Mouse (Mus musculus) midbrain, embryonic 16.5 days (tissue): ENCODE data around the gene Nlrp3. TPM values are rescaled to one million over a fixed set of nuclear protein-coding genes. Genes with fewer than 3 reads are reported as not detected.
"Not testable (repeated sequence)": the region's sequence is repeated elsewhere in the genome, so short reads cannot be mapped to it uniquely, and the experiment has no call there.

Source experiments
- ATAC-seq: fragments of 200-750 bp; cut with Nextera tagmentation; 2 replicates; pipeline ENCODE4 v1.8.0; 2017; ENCODE audit warnings: moderate TSS enrichment
- H3K27ac ChIP-seq: fragments of 300-500 bp; sonication (generic); 2 replicates; pipeline ENCODE4 v1.5.1; 2014; ENCODE audit warnings: mild to moderate bottlenecking, low read length, mixed read lengths
- H3K27me3 ChIP-seq: fragments of 300-500 bp; sonication (generic); 2 replicates; pipeline ENCODE4 v1.6.1; 2014; ENCODE audit warnings: low read depth, low read length, mixed read lengths; ENCODE audit not compliant: control insufficient read depth, insufficient read depth
- H3K36me3 ChIP-seq: fragments of 300-500 bp; sonication (generic); 2 replicates; pipeline ENCODE4 v1.6.1; 2014; ENCODE audit warnings: mild to moderate bottlenecking, low read length, moderate library complexity, mixed read lengths; ENCODE audit not compliant: control insufficient read depth, insufficient read depth
- H3K4me1 ChIP-seq: fragments of 300-500 bp; sonication (generic); 2 replicates; pipeline ENCODE4 v1.6.1; 2014; ENCODE audit warnings: mild to moderate bottlenecking, low read length, mixed read lengths; ENCODE audit not compliant: control insufficient read depth, insufficient read depth
- H3K4me2 ChIP-seq: fragments of 300-500 bp; sonication (generic); 2 replicates; pipeline ENCODE4 v1.6.1; 2014; ENCODE audit warnings: mild to moderate bottlenecking, low read length, mixed read lengths
- H3K4me3 ChIP-seq: fragments of 300-500 bp; sonication (generic); 2 replicates; pipeline ENCODE4 v1.5.1; 2014; ENCODE audit warnings: low read depth, mild to moderate bottlenecking, low read length, moderate library complexity, mixed read lengths
- H3K9ac ChIP-seq: fragments of 300-500 bp; sonication (generic); 2 replicates; pipeline ENCODE4 v1.6.1; 2014; ENCODE audit warnings: low read depth, low read length, mixed read lengths
- H3K9me3 ChIP-seq: fragments of 300-500 bp; sonication (generic); replicated peaks from 2 replicates; pipeline ENCODE4 v1.6.1; 2014; ENCODE audit warnings: mild to moderate bottlenecking, low read length, mixed read lengths; ENCODE audit not compliant: control insufficient read depth, poor library complexity, severe bottlenecking
- WGBS: fragments of 180-500 bp; shearing (Covaris S2); extraction: QIAGEN DNeasy Blood & Tissue Kit; methylation state at CpG from one replicate; pipeline ENCODE4 v1.1.7; 2014; 5-methylcytosine and 5-hydroxymethylcytosine counted together
- polyA plus RNA-seq: library from polyadenylated mRNA; unstranded; fragments of >200 nt; fragmentation: Nextera tagmentation; extraction: Ambion mirVana; gene quantifications from 2 replicates; pipeline ENCODE4 v1.2.1, GENCODE M21; 2015

Nlrp3 gene
- polyA plus RNA-seq, 1 experiment from 2014 or later, result 0.09 TPM

DNA sequence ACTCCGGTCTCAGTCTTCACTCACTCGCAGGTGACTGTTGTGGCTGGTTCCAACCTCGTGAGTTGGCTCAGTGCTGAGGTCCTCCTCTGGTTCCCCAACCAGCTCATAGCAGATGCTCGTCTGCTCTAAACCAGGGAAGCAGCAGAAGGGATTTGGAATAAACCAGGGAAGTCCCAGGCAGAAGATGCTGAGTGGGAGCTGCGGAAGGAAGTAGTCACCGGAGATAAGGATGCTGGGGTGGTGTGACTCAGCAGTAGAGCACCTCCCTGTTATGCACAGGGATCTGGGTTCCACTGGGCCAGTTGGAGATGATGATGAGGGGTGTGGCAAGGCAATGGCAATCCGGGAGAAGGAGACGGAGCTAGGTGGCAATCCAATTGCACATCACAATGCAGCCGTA is 2.6 kb downstream of the Nlrp3 start:
- Histone ChIP-seq H3K4me2 (no peak overlapping the region), H3K9me3 (no peaks in the 10 kb centered on the region), H3K36me3 (no peaks in the 10 kb centered on the region), H3K9ac (no peak overlapping the region), H3K27me3 (no peaks in the 10 kb centered on the region), H3K4me1 (no peaks in the 10 kb centered on the region), H3K4me3 (no peak overlapping the region), H3K27ac (no peak overlapping the region)
- ATAC-seq, result no peak
- WGBS, result 90% methylated on average over 9 of the region's 9 CpGs

DNA sequence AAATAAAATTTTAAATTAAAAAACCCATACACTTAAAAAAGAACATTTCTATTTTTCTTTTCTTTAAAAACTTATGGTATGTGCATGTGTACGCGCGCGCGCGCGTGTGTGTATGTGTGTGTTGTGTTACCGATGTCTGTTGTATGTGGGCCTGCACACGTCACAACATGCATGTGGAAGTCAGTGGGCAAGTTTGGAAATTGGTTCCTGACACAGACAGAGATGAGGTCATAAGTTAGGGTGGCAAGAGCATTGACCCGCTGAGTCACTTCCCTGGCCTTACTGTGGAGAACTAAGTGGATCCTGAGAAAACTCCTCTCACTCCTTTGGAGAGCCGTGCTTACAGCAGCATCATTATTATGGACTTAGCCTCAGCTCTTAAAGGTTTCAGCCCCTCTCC is 12.8 kb downstream of the Nlrp3 start:
- H3K4me2 ChIP-seq, result no peak overlapping the region
- ATAC-seq, result no peak
- no peaks in the 10 kb centered on the region for H3K36me3 ChIP-seq
- no peak overlapping the region for H3K9ac ChIP-seq
- H3K27ac ChIP-seq, result no peak overlapping the region
- no peaks in the 10 kb centered on the region for H3K27me3 ChIP-seq
- no peaks in the 10 kb centered on the region for H3K4me1 ChIP-seq
- WGBS, result 91% methylated on average over 11 of the region's 11 CpGs
- H3K9me3 ChIP-seq, result no peaks in the 10 kb centered on the region
- no peak overlapping the region for H3K4me3 ChIP-seq

DNA sequence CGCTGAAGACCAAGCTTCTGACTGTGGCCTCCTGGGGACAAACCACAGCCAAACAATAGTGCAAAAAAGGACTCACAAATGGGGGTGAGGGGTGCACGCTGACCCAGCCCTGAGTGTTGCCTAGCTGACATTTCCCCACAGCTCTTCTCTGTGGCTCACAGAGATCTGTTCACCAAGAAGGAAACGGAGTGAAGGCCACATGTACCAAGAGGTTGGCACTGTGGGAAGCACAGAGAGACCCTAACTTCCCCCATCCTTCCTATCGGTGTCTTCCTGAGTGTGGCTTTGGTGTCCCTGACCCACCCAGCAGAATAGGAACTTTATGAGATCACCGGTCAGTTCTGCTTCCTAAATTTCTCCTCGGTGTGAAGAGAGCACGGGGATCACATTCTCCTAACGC is 13.2 kb downstream of the Nlrp3 start:
- Histone ChIP-seq H3K27me3 (no peaks in the 10 kb centered on the region), H3K9ac (no peak overlapping the region), H3K4me3 (no peak overlapping the region), H3K36me3 (no peaks in the 10 kb centered on the region), H3K4me2 (no peak overlapping the region), H3K27ac (no peak overlapping the region), H3K9me3 (no peaks in the 10 kb centered on the region), H3K4me1 (no peaks in the 10 kb centered on the region)
- 74% methylated on average over 8 of the region's 8 CpGs for WGBS
- ATAC-seq, result no peak

DNA sequence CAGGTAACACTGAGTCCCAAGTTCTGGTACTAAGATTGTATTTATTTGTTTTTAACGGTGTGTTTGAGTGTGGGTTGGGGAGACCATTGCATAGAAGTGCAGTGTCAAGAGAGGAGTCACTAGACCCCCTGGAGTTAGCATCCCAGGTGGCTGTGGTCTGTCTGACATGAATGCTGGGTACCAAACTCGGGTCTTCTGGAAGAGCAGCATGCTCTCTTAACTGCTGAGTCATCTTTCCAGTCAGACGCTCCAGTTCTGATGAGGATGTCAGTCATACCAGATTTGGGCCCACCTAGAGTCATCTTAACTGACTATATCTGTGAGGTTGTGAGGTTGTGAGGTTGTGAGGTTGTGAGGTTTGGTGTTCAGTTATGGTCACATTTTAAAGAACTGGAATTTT is 19.5 kb downstream of the Nlrp3 start:
- H3K4me3 ChIP-seq, result no peak overlapping the region
- H3K9me3 ChIP-seq, result no peaks in the 10 kb centered on the region
- H3K4me2 ChIP-seq, result no peak overlapping the region
- H3K36me3 ChIP-seq, result no peaks in the 10 kb centered on the region
- no peaks in the 10 kb centered on the region for H3K4me1 ChIP-seq
- H3K27ac ChIP-seq, result no peak overlapping the region
- no peaks in the 10 kb centered on the region for H3K27me3 ChIP-seq
- 75% methylated on average over 3 of the region's 3 CpGs for WGBS
- H3K9ac ChIP-seq, result no peak overlapping the region
- ATAC-seq, result no peak

DNA sequence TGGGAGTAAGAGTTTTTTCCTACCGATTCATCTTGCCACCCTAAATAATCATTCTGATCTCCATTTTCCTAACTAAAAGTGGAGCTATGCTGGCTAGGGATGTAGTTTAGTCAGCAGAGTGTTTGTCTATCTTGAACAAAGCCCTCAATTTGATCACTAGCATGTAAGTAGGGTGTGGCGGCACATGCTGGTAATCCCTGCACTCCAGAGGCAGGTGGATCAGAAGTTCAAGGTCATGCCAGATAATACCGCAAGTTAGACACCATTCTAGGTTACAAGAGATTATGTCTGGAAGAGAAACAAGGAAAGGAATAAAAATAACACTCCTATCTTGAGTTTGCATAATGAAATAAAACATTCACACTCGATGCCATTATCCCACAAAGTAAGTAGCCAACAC is 21.0 kb downstream of the Nlrp3 start:
- Histone ChIP-seq H3K4me1 (no peaks in the 10 kb centered on the region), H3K27me3 (no peaks in the 10 kb centered on the region), H3K36me3 (no peaks in the 10 kb centered on the region), H3K4me3 (no peak overlapping the region), H3K4me2 (no peak overlapping the region), H3K9me3 (no peaks in the 10 kb centered on the region), H3K27ac (no peak overlapping the region), H3K9ac (no peak overlapping the region)
- no peak for ATAC-seq
- WGBS, result 90% methylated on average over 4 of the region's 4 CpGs

GRCm38 (mm10) chr11:59562837-59563236 is 21.5 kb downstream of the Nlrp3 start:
- H3K9me3 ChIP-seq, result no peaks in the 10 kb centered on the region
- no peak overlapping the region for H3K9ac ChIP-seq
- H3K27ac ChIP-seq, result no peak overlapping the region
- no peak for ATAC-seq
- no peak overlapping the region for H3K4me3 ChIP-seq
- H3K4me1 ChIP-seq, result no peaks in the 10 kb centered on the region
- no peaks in the 10 kb centered on the region for H3K27me3 ChIP-seq
- H3K36me3 ChIP-seq, result no peaks in the 10 kb centered on the region
- WGBS, result 73% methylated on average over 9 of the region's 9 CpGs
- no peak overlapping the region for H3K4me2 ChIP-seq

DNA sequence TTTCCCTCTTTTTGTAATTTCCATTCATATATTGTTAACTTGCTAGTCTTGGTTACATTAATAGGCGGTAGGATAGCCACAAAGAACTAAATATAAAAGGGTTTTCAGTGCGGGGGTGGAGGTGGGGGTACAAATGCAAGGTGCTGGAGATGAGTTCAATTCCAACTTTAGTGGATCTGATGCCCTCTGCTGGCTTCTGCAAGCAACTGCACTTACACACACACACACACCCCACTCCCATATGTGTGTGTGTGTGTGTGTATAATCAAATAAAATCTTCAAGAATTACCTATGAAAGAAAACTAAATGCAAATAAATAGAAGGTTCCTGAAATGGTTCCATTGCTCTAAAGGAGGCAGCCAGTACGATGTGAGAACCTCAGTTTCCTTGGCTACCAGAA is 27.9 kb downstream of the Nlrp3 start:
- no peak overlapping the region for H3K4me2 ChIP-seq
- no peak overlapping the region for H3K9ac ChIP-seq
- H3K4me1 ChIP-seq, result no peaks in the 10 kb centered on the region
- no peak overlapping the region for H3K27ac ChIP-seq
- H3K36me3 ChIP-seq, result no peaks in the 10 kb centered on the region
- no peak overlapping the region for H3K4me3 ChIP-seq
- H3K27me3 ChIP-seq, result no peaks in the 10 kb centered on the region
- 61% methylated on average over 3 of the region's 3 CpGs for WGBS
- H3K9me3 ChIP-seq, result no peaks in the 10 kb centered on the region
- no peak for ATAC-seq

- H3K27ac ChIP-seq, result no peak overlapping the region
- no peak overlapping the region for H3K4me2 ChIP-seq
- H3K4me1 ChIP-seq, result no peaks in the 10 kb centered on the region
- 72% methylated on average over 9 of the region's 9 CpGs for WGBS
- H3K36me3 ChIP-seq, result no peaks in the 10 kb centered on the region
- no peaks in the 10 kb centered on the region for H3K9me3 ChIP-seq
- H3K27me3 ChIP-seq, result no peaks in the 10 kb centered on the region
- ATAC-seq, result no peak
- H3K9ac ChIP-seq, result no peak overlapping the region
- no peak overlapping the region for H3K4me3 ChIP-seq
Observed at GRCm38 (mm10) chr11:59575726-59576125, 34.4 kb downstream of the Nlrp3 start.

DNA sequence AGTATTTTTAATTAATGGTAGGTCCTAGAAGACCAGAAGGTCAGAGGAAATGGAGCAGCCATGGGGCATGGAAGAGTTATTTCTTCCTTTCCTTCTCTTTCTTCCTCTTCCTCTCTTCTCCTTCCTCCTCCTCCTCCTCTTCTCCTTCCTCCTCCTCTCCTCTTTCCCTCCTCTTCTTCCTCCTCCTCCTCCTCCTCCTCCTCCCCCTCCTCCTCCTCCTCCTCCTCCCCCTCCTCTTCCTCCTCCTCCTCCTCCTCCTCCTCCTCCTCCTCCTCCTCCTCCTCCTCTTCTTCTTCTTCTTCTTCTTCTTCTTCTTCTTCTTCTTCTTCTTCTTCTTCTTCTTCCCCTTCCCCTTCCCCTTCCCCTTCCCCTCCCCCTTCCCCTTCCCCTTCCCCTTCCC is 34.8 kb downstream of the Nlrp3 start, which contains the start of gene Olfr222:
Olfr222 (minus strand) TSS at position 101 of the 400 bp plus-strand sequence.
- not testable (repeated sequence) for H3K4me3 ChIP-seq, H3K27me3 ChIP-seq, H3K4me1 ChIP-seq, H3K4me2 ChIP-seq, H3K9ac ChIP-seq, ATAC-seq, H3K9me3 ChIP-seq, H3K36me3 ChIP-seq, H3K27ac ChIP-seq

- ATAC-seq, result no peak
Observed at GRCm38 (mm10) chr11:59584539-59584938, 43.2 kb downstream of the Nlrp3 start.

More at GRCm38 (mm10) chr11:59584539-59584938, 43.2 kb downstream of the Nlrp3 start:
- no peaks in the 10 kb centered on the region for H3K4me1 ChIP-seq
- no peaks in the 10 kb centered on the region for H3K36me3 ChIP-seq
- H3K9me3 ChIP-seq, result no peaks in the 10 kb centered on the region
- H3K4me2 ChIP-seq, result no peak overlapping the region
- no peak overlapping the region for H3K9ac ChIP-seq
- 31% methylated on average over 6 of the region's 6 CpGs for WGBS
- no peak overlapping the region for H3K4me3 ChIP-seq
- H3K27ac ChIP-seq, result no peak overlapping the region
- no peaks in the 10 kb centered on the region; the same call in 1 of the 2 replicates for H3K27me3 ChIP-seq
